Mouse (Mus musculus): ENCODE data around the gene Gm5798. TPM values are rescaled to one million over a fixed set of nuclear protein-coding genes. Genes with fewer than 3 reads are reported as not detected.
"Not testable (repeated sequence)": the region's sequence is repeated elsewhere in the genome, so short reads cannot be mapped to it uniquely, and the experiment has no call there.

Gene Gm5798
- polyA plus RNA-seq (2012; rRNA removed): not detected in 2 replicates
- polyA plus RNA-seq (2014; fragmentation: Nextera tagmentation; extraction: Ambion mirVana): not detected in 2 replicates

- not testable (repeated sequence) for DNase-seq (ENCODE audit: low spot score); ATAC-seq (ENCODE audit: low FRiP score, low read depth); H3K27me3 ChIP-seq (ENCODE audit: control insufficient read depth, insufficient read depth, low read length); H3K27ac ChIP-seq (replicated peaks; ENCODE audit: low read depth, low read length); H3K4me3 ChIP-seq (replicated peaks; ENCODE audit: low read length); H3K36me3 ChIP-seq (ENCODE audit: control insufficient read depth, insufficient read depth, low read length); H3K9me3 ChIP-seq (ENCODE audit: control insufficient read depth, low read length); H3K9ac ChIP-seq (ENCODE audit: low read depth, low read length, severe bottlenecking); H3K4me1 ChIP-seq (ENCODE audit: control insufficient read depth, insufficient read depth, low read length); H3K4me2 ChIP-seq (replicated peaks; ENCODE audit: low read depth, low read length, severe bottlenecking)
- WGBS: 57% methylated on average over 2 of the region's 2 CpGs
Measured at GRCm38 (mm10) chr14:41348309-41348708, at the start of gene Gm5798. Gm5798 (plus strand) TSS chr14:41348609.

- not testable (repeated sequence) for H3K4me3 ChIP-seq (replicated peaks; ENCODE audit: low read length); H3K27ac ChIP-seq (replicated peaks; ENCODE audit: low read depth, low read length); H3K9me3 ChIP-seq (ENCODE audit: control insufficient read depth, low read length); H3K27me3 ChIP-seq (ENCODE audit: control insufficient read depth, insufficient read depth, low read length); H3K9ac ChIP-seq (ENCODE audit: low read depth, low read length, severe bottlenecking); H3K36me3 ChIP-seq (ENCODE audit: control insufficient read depth, insufficient read depth, low read length); ATAC-seq (ENCODE audit: low FRiP score, low read depth); H3K4me2 ChIP-seq (replicated peaks; ENCODE audit: low read depth, low read length, severe bottlenecking); DNase-seq (ENCODE audit: low spot score); H3K4me1 ChIP-seq (ENCODE audit: control insufficient read depth, insufficient read depth, low read length)
- no CpG with 5 or more reads among the region's 3 CpGs for WGBS
Measured at GRCm38 (mm10) chr14:41386279-41386678, 37.9 kb downstream of the Gm5798 start, which contains the start of gene Gm7945. Gm7945 (minus strand) TSS chr14:41386379.

Other genes starting within 250 kb of the Gm5798 start
- gene Mat1a, start 243.6 kb upstream of the Gm5798 start, polyA plus RNA-seq (2012; rRNA removed): not detected in 2 replicates
- gene Mat1a, start 243.6 kb upstream of the Gm5798 start, polyA plus RNA-seq (2014; fragmentation: Nextera tagmentation; extraction: Ambion mirVana): not detected in 2 replicates
- gene Sftpa1, start 216.8 kb upstream of the Gm5798 start, polyA plus RNA-seq (2012; rRNA removed): not detected in 2 replicates
- gene Sftpa1, start 216.8 kb upstream of the Gm5798 start, polyA plus RNA-seq (2014; fragmentation: Nextera tagmentation; extraction: Ambion mirVana): not detected in 2 replicates
- gene Mbl1, start 197.2 kb upstream of the Gm5798 start, polyA plus RNA-seq (2012; rRNA removed): not detected in 2 replicates
- gene Mbl1, start 197.2 kb upstream of the Gm5798 start, polyA plus RNA-seq (2014; fragmentation: Nextera tagmentation; extraction: Ambion mirVana): not detected in 2 replicates
- not detected in 2 replicates for gene Sftpd, start 163.5 kb upstream of the Gm5798 start, polyA plus RNA-seq (2012; rRNA removed)
- gene Sftpd, start 163.5 kb upstream of the Gm5798 start, polyA plus RNA-seq (2014; fragmentation: Nextera tagmentation; extraction: Ambion mirVana): not detected in 2 replicates
- 0.11 and 0.12 TPM in 2 replicates for gene Gm2832, start 69.8 kb upstream of the Gm5798 start, polyA plus RNA-seq (2012; rRNA removed)
- 0.15 TPM in 1 of 2 replicates, not detected in the other for gene Gm2832, start 69.8 kb upstream of the Gm5798 start, polyA plus RNA-seq (2014; fragmentation: Nextera tagmentation; extraction: Ambion mirVana)
- gene Gm7945, start 37.8 kb downstream of the Gm5798 start, polyA plus RNA-seq (2012; rRNA removed): not detected in 2 replicates
- gene Gm7945, start 37.8 kb downstream of the Gm5798 start, polyA plus RNA-seq (2014; fragmentation: Nextera tagmentation; extraction: Ambion mirVana): not detected in 2 replicates
- not detected in 2 replicates for gene Gm6482, start 59.7 kb downstream of the Gm5798 start, polyA plus RNA-seq (2012; rRNA removed)
- gene Gm6482, start 59.7 kb downstream of the Gm5798 start, polyA plus RNA-seq (2014; fragmentation: Nextera tagmentation; extraction: Ambion mirVana): not detected in 2 replicates
- gene Gm7954, start 104.9 kb downstream of the Gm5798 start, polyA plus RNA-seq (2012; rRNA removed): not detected in 2 replicates
- not detected in 2 replicates for gene Gm7954, start 104.9 kb downstream of the Gm5798 start, polyA plus RNA-seq (2014; fragmentation: Nextera tagmentation; extraction: Ambion mirVana)
- not detected in 2 replicates for gene Gm3486, start 140.9 kb downstream of the Gm5798 start, polyA plus RNA-seq (2012; rRNA removed)
- not detected in 2 replicates for gene Gm3486, start 140.9 kb downstream of the Gm5798 start, polyA plus RNA-seq (2014; fragmentation: Nextera tagmentation; extraction: Ambion mirVana)
- gene Gm7970, start 207.0 kb downstream of the Gm5798 start, polyA plus RNA-seq (2012; rRNA removed): not detected in 2 replicates
- gene Gm7970, start 207.0 kb downstream of the Gm5798 start, polyA plus RNA-seq (2014; fragmentation: Nextera tagmentation; extraction: Ambion mirVana): not detected in 2 replicates
- not detected in 2 replicates for gene 1700049E17Rik2, start 224.6 kb downstream of the Gm5798 start, polyA plus RNA-seq (2012; rRNA removed)
- not detected in 2 replicates for gene 1700049E17Rik2, start 224.6 kb downstream of the Gm5798 start, polyA plus RNA-seq (2014; fragmentation: Nextera tagmentation; extraction: Ambion mirVana)